ENCODE assay signal across 14 mouse cellular contexts in genomic region chr5:135573006-135573405, GRCm38 (mm10). TPM values are rescaled to one million over a fixed set of nuclear protein-coding genes. Genes with fewer than 3 reads are reported as not detected.
DNase-seq lines count a peak whose midpoint lies in the region; ATAC-seq and TF ChIP-seq lines count a peak whose summit lies in the region.
"Had no signal": no experiment of that assay in that cellular context is flagged by ENCODE, and none has a peak within 500 bp of the region (broad histone marks: within the 10 kb centered on the region; RNA-seq: fewer than 3 reads in every experiment).

Ccl24 (minus strand) TSS chr5:135573049.

- no peaks in the 10 kb centered on the region for H3K9me3 ChIP-seq in MEL (replicated peaks; ENCODE audit: insufficient read depth, low read length)
- no peaks in the 10 kb centered on the region for H3K9me3 ChIP-seq in intestine, postnatal 0 days (ENCODE audit: control insufficient read depth)
- H3K9me3 ChIP-seq in midbrain, embryonic 16.5 days (replicated peaks; ENCODE audit: control insufficient read depth, low read length, poor library complexity, severe bottlenecking): no peaks in the 10 kb centered on the region
- no peaks in the 10 kb centered on the region for H3K9me3 ChIP-seq in forebrain, embryonic 14.5 days (replicated peaks; ENCODE audit: control insufficient read depth, low read length)
- H3K9me3 ChIP-seq: embryonic facial prominence, embryonic 13.5 days; limb, embryonic 10.5 days had no signal

- H3K27ac ChIP-seq in MEL (ENCODE audit: control insufficient read depth, low read depth, low read length): no peak within 1 kb of the TSS
- H3K27ac ChIP-seq in intestine, postnatal 0 days (ENCODE audit: low read depth, low read length): no peak within 1 kb of the TSS
- no peak within 1 kb of the TSS for H3K27ac ChIP-seq in midbrain, embryonic 16.5 days (ENCODE audit: low read length)
- no peak within 1 kb of the TSS for H3K27ac ChIP-seq in forebrain, embryonic 14.5 days (ENCODE audit: low read depth, low read length)
- H3K27ac ChIP-seq: embryonic facial prominence, embryonic 13.5 days; limb, embryonic 10.5 days had no signal

- H3K4me1 ChIP-seq in MEL (ENCODE audit: control insufficient read depth in 1 of 2, insufficient read depth in 2 of 2, low read length in 2 of 2): peaks cover 0 to 15% of the 10 kb centered on the region in 2 experiments; a peak in 2 of 4 replicates
- H3K4me1 ChIP-seq in intestine, postnatal 0 days (replicated peaks; ENCODE audit: control insufficient read depth, insufficient read depth, low read length): no peaks in the 10 kb centered on the region
- H3K4me1 ChIP-seq in midbrain, embryonic 16.5 days (ENCODE audit: control insufficient read depth, insufficient read depth, low read length): no peaks in the 10 kb centered on the region
- H3K4me1 ChIP-seq in forebrain, embryonic 14.5 days (ENCODE audit: control insufficient read depth, insufficient read depth, low read length): no peaks in the 10 kb centered on the region
- H3K4me1 ChIP-seq: embryonic facial prominence, embryonic 13.5 days; limb, embryonic 10.5 days had no signal

- TF ChIP-seq POLR2A in MEL (IDR thresholded peaks at IDR 0.05; ENCODE audit: control insufficient read depth in 1 of 2, insufficient read depth in 1 of 2, low read depth in 1 of 2, low read length in 2 of 2, poor library complexity in 1 of 2): no peak

- WGBS in intestine, postnatal 0 days: 87% methylated on average over 6 of the region's 6 CpGs
- 92% methylated on average over 6 of the region's 6 CpGs for WGBS in midbrain, embryonic 16.5 days
- 92% methylated on average over 6 of the region's 6 CpGs for WGBS in forebrain, embryonic 14.5 days

- TF ChIP-seq EP300 in MEL (IDR thresholded peaks at IDR 0.05; ENCODE audit: low read depth in 1 of 2, low read length in 2 of 2): no peak

- H3K9ac ChIP-seq in MEL (ENCODE audit: control insufficient read depth, low read depth, low read length, poor library complexity, severe bottlenecking): no peak within 1 kb of the TSS
- no peak within 1 kb of the TSS for H3K9ac ChIP-seq in intestine, postnatal 0 days (ENCODE audit: low read depth, low read length)
- H3K9ac ChIP-seq in midbrain, embryonic 16.5 days (ENCODE audit: low read depth, low read length): no peak within 1 kb of the TSS
- no peak within 1 kb of the TSS for H3K9ac ChIP-seq in forebrain, embryonic 14.5 days (ENCODE audit: low read length)
- H3K9ac ChIP-seq: embryonic facial prominence, embryonic 13.5 days; forebrain, postnatal 0 days had no signal

- peaks cover 0 to 5% of the 10 kb centered on the region in 2 experiments; a peak in 2 of 4 replicates for H3K36me3 ChIP-seq in MEL (ENCODE audit: control insufficient read depth in 1 of 2, insufficient read depth in 2 of 2, low read length in 2 of 2)
- no peaks in the 10 kb centered on the region for H3K36me3 ChIP-seq in intestine, postnatal 0 days (ENCODE audit: control insufficient read depth, insufficient read depth)
- H3K36me3 ChIP-seq in midbrain, embryonic 16.5 days (ENCODE audit: control insufficient read depth, insufficient read depth, low read length): no peaks in the 10 kb centered on the region
- H3K36me3 ChIP-seq in forebrain, embryonic 14.5 days (ENCODE audit: control insufficient read depth, insufficient read depth, low read length): no peaks in the 10 kb centered on the region
- H3K36me3 ChIP-seq: embryonic facial prominence, embryonic 13.5 days; limb, embryonic 10.5 days had no signal

- no peaks in the 10 kb centered on the region for H3K79me2 ChIP-seq in MEL (ENCODE audit: control insufficient read depth, insufficient read depth, low read length, poor library complexity)

- no peak for TF ChIP-seq RAD21 in MEL (IDR thresholded peaks at IDR 0.05; ENCODE audit: low read depth, low read length)

- no peak for TF ChIP-seq CTCF in MEL (IDR thresholded peaks at IDR 0.05 in 2 of 3, conservative IDR thresholded peaks at IDR 0.05 in 1 of 3; ENCODE audit: control insufficient read depth in 1 of 3, insufficient read depth in 1 of 3, low read depth in 2 of 3, low read length in 3 of 3, poor library complexity in 1 of 3, severe bottlenecking in 1 of 3)
- TF ChIP-seq CTCF in intestine, postnatal 0 days (IDR thresholded peaks at IDR 0.05; ENCODE audit: low read depth): no peak

- H3K4me2 ChIP-seq in intestine, postnatal 0 days (replicated peaks; ENCODE audit: low read depth): no peak within 1 kb of the TSS
- H3K4me2 ChIP-seq in midbrain, embryonic 16.5 days (ENCODE audit: low read length): no peak within 1 kb of the TSS
- no peak within 1 kb of the TSS for H3K4me2 ChIP-seq in forebrain, embryonic 14.5 days (ENCODE audit: low read length)
- H3K4me2 ChIP-seq: embryonic facial prominence, embryonic 13.5 days had no signal

- H3K4me3 ChIP-seq in MEL (ENCODE audit: control insufficient read depth in 1 of 2, insufficient read depth in 1 of 2, low read depth in 2 of 2, low read length in 2 of 2): no peak within 1 kb of the TSS
- no peak within 1 kb of the TSS for H3K4me3 ChIP-seq in intestine, postnatal 0 days (ENCODE audit: low read depth, low read length)
- no peak within 1 kb of the TSS for H3K4me3 ChIP-seq in midbrain, embryonic 16.5 days (ENCODE audit: low read depth, low read length)
- H3K4me3 ChIP-seq in forebrain, embryonic 14.5 days (ENCODE audit: low read depth, low read length): no peak within 1 kb of the TSS
- H3K4me3 ChIP-seq: embryonic facial prominence, embryonic 13.5 days; limb, embryonic 10.5 days had no signal

- no peak for ATAC-seq in intestine, postnatal 0 days
- ATAC-seq in midbrain, embryonic 16.5 days: no peak
- no peak for ATAC-seq in forebrain, embryonic 14.5 days
- ATAC-seq: forebrain, postnatal 0 days; inflammation-experienced regulatory T-cells, adult 6 months had no signal

- no peaks in the 10 kb centered on the region for H3K27me3 ChIP-seq in MEL (ENCODE audit: control insufficient read depth in 1 of 2, insufficient read depth in 2 of 2, low read length in 2 of 2)
- no peaks in the 10 kb centered on the region for H3K27me3 ChIP-seq in intestine, postnatal 0 days (replicated peaks; ENCODE audit: control insufficient read depth, insufficient read depth, low read length)
- H3K27me3 ChIP-seq in midbrain, embryonic 16.5 days (ENCODE audit: control insufficient read depth, insufficient read depth, low read depth, low read length): no peaks in the 10 kb centered on the region
- H3K27me3 ChIP-seq in forebrain, embryonic 14.5 days (replicated peaks; ENCODE audit: control insufficient read depth, insufficient read depth, low read length): no peaks in the 10 kb centered on the region
- H3K27me3 ChIP-seq: embryonic facial prominence, embryonic 13.5 days had no signal

- peak; percentile 21 for DNase-seq in kidney, adult 9 months
- DNase-seq in kidney, postnatal 4 days: no peak
- peak; percentile 29 for DNase-seq in MEL (ENCODE audit: low read depth, low spot score)
- DNase-seq in brain, adult 2 months (ENCODE audit: low read depth, low spot score): peak; percentile 20
- no peak for DNase-seq in forebrain, embryonic 14.5 days (ENCODE audit: low spot score)
- DNase-seq in layer of hippocampus, adult 8-10 months (ENCODE audit: low spot score in 2 of 2): no peak
- DNase-seq: cerebellum, adult 9-11 months; forebrain, postnatal 0 days; spleen, adult 18-20 months had no signal

TF ChIP-seq in MEL, 35 proteins besides CTCF, POLR2A, EP300 and RAD21:
- TF ChIP-seq MAZ (IDR thresholded peaks at IDR 0.05; ENCODE audit: low read depth, low read length): no peak
- no peak for TF ChIP-seq ZKSCAN1 (IDR thresholded peaks at IDR 0.05; ENCODE audit: low read depth, low read length)
- no peak for TF ChIP-seq JUND (IDR thresholded peaks at IDR 0.05; ENCODE audit: low read depth, low read length)
- no peak for TF ChIP-seq NELFE (IDR thresholded peaks at IDR 0.05; ENCODE audit: low read depth, low read length)
- TF ChIP-seq TAL1 (IDR thresholded peaks at IDR 0.05; ENCODE audit: low read length): no peak
- TF ChIP-seq USF2 (IDR thresholded peaks at IDR 0.05; ENCODE audit: borderline replicate concordance in 1 of 2, insufficient read depth in 1 of 2, low read depth in 1 of 2, low read length in 2 of 2): no peak
- TF ChIP-seq E2F4 (IDR thresholded peaks at IDR 0.05; ENCODE audit: borderline replicate concordance, low read depth, low read length): no peak

RNA-seq across cellular contexts. Expression of gene Ccl24, which starts in this region (rescaled TPM):
- not detected in 2 replicates for total RNA-seq in MEL (2012; rRNA removed)
- not detected for polyA plus RNA-seq in MEL (2012; ENCODE audit: insufficient read depth in 1 of 2, insufficient read length in 2 of 2, low read depth in 1 of 2, low replicate concordance in 2 of 2, missing spikeins in 1 of 2)
- polyA plus RNA-seq in intestine, postnatal 0 days (2015; fragmentation: Nextera tagmentation; extraction: Ambion mirVana): 52.0 and 58.3 TPM in 2 replicates
- polyA plus RNA-seq in midbrain, embryonic 16.5 days (2015; fragmentation: Nextera tagmentation; extraction: Ambion mirVana): 1.2 and 2.3 TPM in 2 replicates
- 1.0 and 1.9 TPM in 2 replicates for polyA plus RNA-seq in forebrain, embryonic 14.5 days (2014; fragmentation: Nextera tagmentation; extraction: Ambion mirVana)
- under 1 TPM in 1 of 4 experiments, not detected in 3; 0.61 TPM for total RNA-seq in layer of hippocampus, adult 8-10 months (2022)
- polyA plus RNA-seq: inflammation-experienced regulatory T-cells, adult 6 months had no signal

Comparison
In these comparisons a context has a peak if more than half of its experiments do, and no peak if none do; other contexts are left out.
1. RNA of gene Ccl24 (polyA plus RNA-seq): 52.0 to 58.3 TPM in intestine, postnatal 0 days; 1.2 to 2.3 TPM in midbrain, embryonic 16.5 days, 1.0 to 1.9 TPM in forebrain, embryonic 14.5 days and not detected in MEL; every median in the first group is over 10 times any median in the second.
2. DNase-seq: peak in kidney, adult 9 months (single experiment) and brain, adult 2 months (single experiment); none in kidney, postnatal 4 days (0 of 2), forebrain, embryonic 14.5 days (single experiment) and layer of hippocampus, adult 8-10 months (0 of 2).
3. Peak in DNase-seq in MEL; RNA of the gene not detected or under 1 TPM.